Mouse (Mus musculus): ENCODE data around the gene 4930404N11Rik. TPM values are rescaled to one million over a fixed set of nuclear protein-coding genes. Genes with fewer than 3 reads are reported as not detected.

The 4930404N11Rik gene
- polyA plus RNA-seq, 1 experiment from 2014 or later, result 0.94 TPM

DNA sequence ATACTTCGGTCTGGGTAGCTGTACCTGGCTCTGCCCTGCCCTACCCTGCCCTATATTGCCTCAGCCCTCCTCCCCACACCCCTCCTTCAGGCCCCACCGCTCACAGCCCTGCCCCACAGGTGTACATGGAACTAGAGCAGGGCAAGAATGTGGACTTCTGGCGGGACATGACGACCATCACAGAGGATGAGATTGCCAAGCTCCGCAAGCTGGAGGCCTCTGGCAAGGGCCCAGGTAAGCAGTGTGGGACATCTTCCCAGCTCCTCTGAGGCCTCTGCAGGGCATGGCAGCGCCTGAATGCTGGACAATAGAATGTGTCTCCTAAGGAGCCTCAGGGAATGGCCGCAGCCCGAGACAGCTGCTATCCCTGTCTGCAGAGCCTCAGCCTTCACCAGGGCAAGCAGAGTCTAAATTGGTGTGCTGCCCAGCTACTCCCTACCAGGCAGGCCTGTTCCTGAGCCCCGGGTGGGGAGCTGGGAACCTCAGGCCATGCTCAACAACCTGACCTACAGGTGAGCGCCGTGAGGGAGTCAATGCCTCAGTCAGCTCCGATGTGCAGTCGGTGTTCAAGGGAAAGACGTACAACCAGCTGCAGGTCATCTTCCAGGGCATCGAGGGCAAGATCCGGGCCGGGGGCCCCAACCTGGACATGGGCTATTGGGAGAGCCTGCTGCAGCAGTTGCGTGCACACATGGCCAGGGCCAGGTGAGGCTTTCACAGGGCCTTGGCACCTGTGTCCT lies 41.7 kb downstream of the 4930404N11Rik start:
- H3K4me1 ChIP-seq (ENCODE audit: insufficient read depth), result peaks cover 22% of the 10 kb centered on the region
- H3K9me3 ChIP-seq (ENCODE audit: low read length), result no peaks in the 10 kb centered on the region

DNA sequence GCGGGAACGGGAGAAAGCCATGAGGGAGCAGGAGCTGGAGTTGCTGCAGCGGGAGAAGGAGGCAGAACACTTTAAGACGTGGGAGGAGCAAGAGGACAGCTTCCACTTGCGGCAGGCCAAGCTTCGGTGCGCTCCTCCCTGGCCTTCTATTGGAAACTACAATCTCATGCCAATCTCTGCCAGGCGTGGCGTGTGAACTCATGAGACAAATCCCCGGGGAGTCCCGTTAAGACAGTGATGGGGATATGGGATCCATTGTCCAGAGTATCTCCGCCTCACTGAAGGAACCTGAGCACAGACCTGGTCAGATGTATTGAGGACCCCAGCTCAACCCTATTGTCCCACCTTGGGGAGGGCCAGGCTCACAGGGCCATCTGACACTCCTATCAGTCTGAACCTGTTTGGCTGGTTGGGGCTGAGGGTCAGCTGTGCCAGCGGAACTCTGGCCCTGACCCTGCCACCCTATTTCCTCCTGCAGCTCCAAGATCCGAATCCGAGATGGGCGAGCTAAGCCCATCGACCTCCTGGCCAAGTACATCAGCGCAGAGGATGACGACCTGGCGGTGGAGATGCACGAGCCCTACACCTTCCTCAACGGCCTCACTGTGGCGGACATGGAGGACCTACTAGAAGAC lies 42.4 kb downstream of the 4930404N11Rik start:
- no peak for DNase-seq
- TF ChIP-seq CTCF (IDR thresholded peaks at IDR 0.05; ENCODE audit: low read depth) (no peak), EP300 (IDR thresholded peaks at IDR 0.05; ENCODE audit: low read depth) (no peak)
- H3K36me3 ChIP-seq (replicated peaks; ENCODE audit: insufficient read depth, low read length), result peaks cover 44% of the 10 kb centered on the region
- H3K27me3 ChIP-seq (ENCODE audit: insufficient read depth, low read length), result no peaks in the 10 kb centered on the region
- WGBS (ENCODE audit: insufficient replicate concordance), result 93% methylated on average over 23 of the region's 23 CpGs
- H3K4me3 ChIP-seq (ENCODE audit: low read depth, low read length), result no peak overlapping the region
- H3K27ac ChIP-seq (ENCODE audit: low read depth), result no peak overlapping the region
- H3K9ac ChIP-seq (replicated peaks), result no peak overlapping the region
- no peak overlapping the region for H3K4me2 ChIP-seq (ENCODE audit: low read depth, low read length)
- no peaks in the 10 kb centered on the region for H3K9me3 ChIP-seq (ENCODE audit: low read length)
- peaks cover 29% of the 10 kb centered on the region for H3K4me1 ChIP-seq (ENCODE audit: insufficient read depth)
- no peak for ATAC-seq

More for the DNA sequence above, 41.7 kb downstream of the 4930404N11Rik start:
- H3K27ac ChIP-seq (ENCODE audit: low read depth), result no peak overlapping the region
- no peak for DNase-seq
- H3K27me3 ChIP-seq (ENCODE audit: insufficient read depth, low read length), result no peaks in the 10 kb centered on the region
- WGBS (ENCODE audit: insufficient replicate concordance), result 92% methylated on average over 18 of the region's 18 CpGs
- H3K4me2 ChIP-seq (ENCODE audit: low read depth, low read length), result no peak overlapping the region
- ATAC-seq, result no peak
- peaks cover 44% of the 10 kb centered on the region for H3K36me3 ChIP-seq (replicated peaks; ENCODE audit: insufficient read depth, low read length)
- H3K4me3 ChIP-seq (ENCODE audit: low read depth, low read length), result no peak overlapping the region
- no peak overlapping the region for H3K9ac ChIP-seq (replicated peaks)
- TF ChIP-seq CTCF (IDR thresholded peaks at IDR 0.05; ENCODE audit: low read depth), result no peak
- TF ChIP-seq EP300 (IDR thresholded peaks at IDR 0.05; ENCODE audit: low read depth), result no peak

DNA sequence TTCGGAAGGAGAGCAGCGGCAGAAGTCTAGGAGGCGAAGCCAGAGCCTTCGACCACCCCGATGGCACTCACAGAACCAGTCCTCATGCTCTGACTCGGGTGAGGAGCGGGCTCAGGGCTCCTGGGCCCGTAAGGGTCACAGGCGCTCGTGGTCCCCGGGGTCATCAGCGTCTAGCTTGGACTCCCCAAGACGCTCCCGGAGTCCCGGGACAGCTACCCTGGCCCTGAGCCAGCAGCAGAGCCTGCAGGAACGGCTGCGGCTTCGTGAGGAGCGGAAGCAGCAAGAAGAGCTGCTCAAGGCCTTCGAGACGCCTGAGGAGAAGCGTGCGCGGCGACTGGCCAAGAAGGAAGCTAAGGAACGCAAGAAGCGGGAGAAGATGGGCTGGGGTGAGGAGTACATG lies 43.2 kb downstream of the 4930404N11Rik start:
- H3K36me3 ChIP-seq (replicated peaks; ENCODE audit: insufficient read depth, low read length), result peaks cover 44% of the 10 kb centered on the region
- WGBS (ENCODE audit: insufficient replicate concordance), result 91% methylated on average over 27 of the region's 27 CpGs
- TF ChIP-seq EP300 (IDR thresholded peaks at IDR 0.05; ENCODE audit: low read depth) (no peak), CTCF (IDR thresholded peaks at IDR 0.05; ENCODE audit: low read depth) (no peak)
- H3K9ac ChIP-seq (replicated peaks), result 0 out of 2 replicates have a peak overlapping the region, but pooled peaks have one; percentile 90
- ATAC-seq, result no peak
- H3K4me2 ChIP-seq (ENCODE audit: low read depth, low read length), result peak overlapping the region; percentile 88
- no peak for DNase-seq
- peaks cover 31% of the 10 kb centered on the region for H3K4me1 ChIP-seq (ENCODE audit: insufficient read depth)
- no peak overlapping the region for H3K27ac ChIP-seq (ENCODE audit: low read depth)
- no peaks in the 10 kb centered on the region for H3K27me3 ChIP-seq (ENCODE audit: insufficient read depth, low read length)
- no peaks in the 10 kb centered on the region for H3K9me3 ChIP-seq (ENCODE audit: low read length)
- peak overlapping the region; percentile 75; the same call in 1 of the 2 replicates for H3K4me3 ChIP-seq (ENCODE audit: low read depth, low read length)

DNA sequence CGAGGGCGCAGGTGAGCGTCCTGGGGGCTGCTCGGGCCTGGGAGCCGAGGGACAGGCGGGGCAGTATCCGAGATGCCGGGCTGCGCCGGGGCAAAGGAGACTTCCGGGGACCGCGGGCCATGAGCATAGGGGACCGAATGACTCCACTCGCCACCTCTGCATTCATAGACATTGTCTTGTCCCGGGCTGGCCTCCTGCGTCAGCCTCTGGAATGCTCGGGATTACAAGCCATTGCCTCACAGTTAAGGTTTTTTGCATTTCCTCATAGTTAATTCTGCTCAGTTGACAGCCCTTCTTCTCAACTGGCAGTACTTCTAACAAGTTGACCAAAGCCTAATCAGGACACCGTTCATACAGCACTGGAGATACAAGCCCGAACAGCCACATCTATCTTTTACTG lies 44.2 kb downstream of the 4930404N11Rik start:
- Histone ChIP-seq H3K36me3 (replicated peaks; ENCODE audit: insufficient read depth, low read length) (peaks cover 39% of the 10 kb centered on the region), H3K27ac (ENCODE audit: low read depth) (peak overlapping the region; percentile 79), H3K4me3 (ENCODE audit: low read depth, low read length) (peak overlapping the region; percentile 75), H3K27me3 (ENCODE audit: insufficient read depth, low read length) (no peaks in the 10 kb centered on the region), H3K9ac (replicated peaks) (peak overlapping the region; percentile 90), H3K9me3 (ENCODE audit: low read length) (no peaks in the 10 kb centered on the region), H3K4me2 (ENCODE audit: low read depth, low read length) (peak overlapping the region; percentile 88), H3K4me1 (ENCODE audit: insufficient read depth) (peaks cover 39% of the 10 kb centered on the region)
- DNase-seq (no peak), ATAC-seq (0 out of 2 replicates have a peak, but pooled peaks have one; percentile 0)
- WGBS (ENCODE audit: insufficient replicate concordance), result 2% methylated on average over 20 of the region's 20 CpGs
- TF ChIP-seq EP300 (IDR thresholded peaks at IDR 0.05; ENCODE audit: low read depth) (no peak), CTCF (IDR thresholded peaks at IDR 0.05; ENCODE audit: low read depth) (no peak)

DNA sequence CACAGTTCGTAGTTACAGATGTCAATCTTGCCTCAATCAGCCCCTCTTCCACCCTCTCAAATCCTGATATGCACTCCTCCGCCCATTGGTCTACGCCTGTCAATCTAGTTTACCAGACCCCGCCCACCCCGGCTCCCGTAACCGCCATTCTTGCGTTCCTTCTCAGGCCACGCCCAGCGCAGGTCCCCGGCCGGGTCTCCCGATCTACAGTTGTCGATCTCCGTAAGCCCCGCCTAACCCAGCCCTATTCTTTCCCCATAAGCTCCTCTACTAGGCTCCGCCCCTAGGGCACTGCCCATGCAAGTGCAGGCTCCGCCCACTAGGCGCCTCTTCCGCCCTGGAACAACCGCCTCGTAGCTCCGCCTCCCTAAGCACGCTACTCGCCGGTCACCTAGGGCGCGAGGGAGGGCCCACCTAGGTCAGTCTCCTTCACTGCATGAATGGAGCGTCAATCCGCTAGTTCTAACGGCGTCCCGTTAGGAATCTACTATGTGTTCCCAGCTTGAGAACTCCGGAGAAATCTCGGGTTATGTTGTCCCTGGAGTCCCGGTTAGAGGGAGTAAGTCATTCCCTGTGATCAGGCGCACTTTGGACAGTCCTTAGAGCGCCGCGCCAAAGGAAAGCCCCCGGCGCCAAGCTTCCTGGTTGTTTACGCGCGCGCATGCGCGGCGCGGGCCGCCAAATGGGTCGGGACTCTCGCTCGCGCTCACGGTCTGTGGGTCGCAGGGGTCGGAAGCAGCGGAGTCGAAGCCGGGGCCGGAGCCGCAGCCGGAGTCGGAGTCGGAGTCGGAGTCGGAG lies 44.9 kb downstream of the 4930404N11Rik start, which contains the start of gene Cactin:
Gene Cactin (plus strand): TSS at position 554 of the 798 bp plus-strand sequence.
- H3K4me2 ChIP-seq (ENCODE audit: low read depth, low read length), result peak within 1 kb of the TSS; percentile 88
- no peaks in the 10 kb centered on the region for H3K27me3 ChIP-seq (ENCODE audit: insufficient read depth, low read length)
- WGBS (ENCODE audit: insufficient replicate concordance), result under 1% methylated on average over 68 of the region's 68 CpGs
- H3K4me3 ChIP-seq (ENCODE audit: low read depth, low read length), result peak within 1 kb of the TSS; percentile 75
- H3K27ac ChIP-seq (ENCODE audit: low read depth), result peak within 1 kb of the TSS; percentile 89
- H3K36me3 ChIP-seq (replicated peaks; ENCODE audit: insufficient read depth, low read length), result peaks cover 36% of the 10 kb centered on the region
- H3K4me1 ChIP-seq (ENCODE audit: insufficient read depth), result peaks cover 39% of the 10 kb centered on the region
- H3K9ac ChIP-seq (replicated peaks), result peak within 1 kb of the TSS; percentile 90
- ATAC-seq (peak; percentile 86), DNase-seq (peak; percentile 99)
- H3K9me3 ChIP-seq (ENCODE audit: low read length), result no peaks in the 10 kb centered on the region
- peak; percentile 91 for TF ChIP-seq EP300 (IDR thresholded peaks at IDR 0.05; ENCODE audit: low read depth)
- TF ChIP-seq CTCF (IDR thresholded peaks at IDR 0.05; ENCODE audit: low read depth), result peak; percentile 48
